Mouse (Mus musculus) cortical plate, adult 2 months (tissue): ENCODE data around the gene 9430015G10Rik.

Source experiments
- CTCF ChIP-seq: fragments of 200-500 bp; IDR thresholded peaks from 2 replicates; pipeline ENCODE4 v1.5.1; 2011; ENCODE audit warnings: mild to moderate bottlenecking, control low read depth, low read length; ENCODE audit not compliant: insufficient read depth; ENCODE audit errors: extremely low read depth
- POLR2A ChIP-seq: fragments of 200-500 bp; IDR thresholded peaks from 2 replicates; pipeline ENCODE4 v1.6.1; 2011; ENCODE audit warnings: mild to moderate bottlenecking, low read length, control low read depth; ENCODE audit not compliant: insufficient read depth; ENCODE audit errors: extremely low read depth

- TF ChIP-seq POLR2A (no peak), CTCF (no peak)
These were observed 6.4 kb upstream of the 9430015G10Rik start for GRCm38 (mm10) chr4:156103342-156103741.
